Mouse (Mus musculus) kidney, adult 2 months (tissue): ENCODE data around the gene Tchp.

ENCODE experiments used
- CTCF ChIP-seq: fragments of 200-500 bp; conservative IDR thresholded peaks from 2 replicates; pipeline ENCODE4 v1.5.1; 2011; ENCODE audit warnings: low read depth, mild to moderate bottlenecking, control low read depth, low read length, moderate library complexity, mixed read lengths; ENCODE audit not compliant: insufficient read depth, insufficient read length
- POLR2A ChIP-seq: fragments of 200-500 bp; IDR thresholded peaks from one replicate; pipeline ENCODE4 v1.6.1; 2011; ENCODE audit warnings: low read depth, low read length, control low read depth

DNA sequence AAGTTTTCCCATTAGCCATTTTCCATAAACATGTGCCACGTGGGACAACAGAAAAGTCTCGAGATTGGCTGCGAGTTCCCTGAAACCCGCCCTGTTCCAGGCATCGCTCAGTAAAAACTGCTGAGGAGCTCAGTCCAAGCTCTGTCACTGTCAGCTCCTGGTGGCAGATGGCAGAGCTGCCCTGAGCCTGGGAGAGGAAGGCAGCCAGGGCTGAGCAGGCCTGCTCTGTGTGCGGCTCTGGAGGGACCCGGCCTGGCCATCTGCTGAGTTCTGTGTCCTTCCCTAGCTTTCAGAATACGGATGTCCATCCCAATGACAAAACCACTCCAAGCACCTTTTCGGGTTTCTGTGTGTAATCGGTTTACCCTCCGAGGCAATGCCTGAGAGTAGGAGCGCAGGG is 45.8 kb downstream of the Tchp start:
- TF ChIP-seq CTCF = no peak
- TF ChIP-seq POLR2A = no peak
